Comparison of ENCODE assay signal across 8 mouse cellular contexts in the genomic region with DNA sequence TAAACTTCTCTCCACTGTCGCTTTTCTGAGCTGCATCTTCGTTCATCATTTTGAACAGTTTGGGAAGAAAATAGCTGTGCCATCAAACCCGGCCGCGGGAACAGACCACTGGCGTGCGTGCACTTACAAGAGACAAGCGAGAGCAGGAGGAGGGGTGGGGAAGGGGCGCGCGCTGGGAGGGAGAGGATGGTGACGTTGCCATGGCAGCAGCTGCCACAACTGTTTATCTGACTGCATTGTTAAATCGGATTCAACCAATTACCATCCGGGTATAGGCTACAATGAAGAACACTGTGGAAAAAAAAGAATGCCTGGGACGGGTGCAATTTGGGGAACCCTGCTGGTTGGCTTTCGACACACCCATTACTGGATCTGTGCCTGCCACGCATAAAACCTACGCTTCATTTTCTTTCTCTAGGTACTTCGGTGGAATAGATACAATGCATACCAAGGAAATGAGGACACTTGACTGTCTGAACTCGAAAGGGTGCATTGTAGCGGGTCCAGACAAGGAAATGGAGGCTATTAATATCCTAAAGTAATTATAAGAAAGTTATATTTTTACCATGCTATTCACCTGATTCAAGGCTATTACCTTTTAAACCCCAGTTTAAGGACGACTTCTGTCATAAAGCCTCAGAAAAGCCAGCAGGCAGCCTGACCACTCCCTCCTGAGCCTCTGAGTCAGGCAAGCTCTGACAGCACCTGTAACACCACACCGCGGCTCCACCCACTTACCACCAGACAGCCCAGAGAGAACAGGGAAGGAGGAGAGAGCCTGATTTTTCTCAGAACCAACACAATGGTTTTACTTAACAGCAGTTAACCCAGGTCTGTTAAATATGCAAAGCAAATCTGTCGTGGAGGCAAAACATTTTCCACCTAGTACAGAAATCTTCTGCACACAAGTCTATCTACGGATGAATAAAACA.
DNase-seq lines count a peak whose midpoint lies in the region; ATAC-seq and TF ChIP-seq lines count a peak whose summit lies in the region.

No protein-coding gene starts in this region.

- peak overlapping the region; percentile 55 for H3K4me3 ChIP-seq in heart, embryonic 10.5 days
- H3K4me3 ChIP-seq in heart, adult 2 months = no peak overlapping the region
- no peak overlapping the region for H3K4me3 ChIP-seq in liver, embryonic 16.5 days (ENCODE audit: low read depth, low read length)

- H3K9me3 ChIP-seq in heart, embryonic 10.5 days = no peaks in the 10 kb centered on the region
- no peaks in the 10 kb centered on the region for H3K9me3 ChIP-seq in liver, embryonic 16.5 days (replicated peaks; ENCODE audit: control insufficient read depth, low read length)

- peaks cover 16% of the 10 kb centered on the region; the same call in 1 of the 2 replicates for H3K4me1 ChIP-seq in heart, embryonic 10.5 days
- H3K4me1 ChIP-seq in heart, adult 2 months (ENCODE audit: control insufficient read depth, insufficient read depth, low read length) = no peaks in the 10 kb centered on the region
- H3K4me1 ChIP-seq in liver, embryonic 16.5 days (ENCODE audit: control insufficient read depth, low read depth, low read length) = no peaks in the 10 kb centered on the region

- no peaks in the 10 kb centered on the region for H3K79me2 ChIP-seq in heart, adult 2 months (replicated peaks; ENCODE audit: control insufficient read depth, insufficient read depth, low read length)

- no peak for TF ChIP-seq EP300 in heart, adult 2 months (IDR thresholded peaks at IDR 0.05; ENCODE audit: insufficient read depth, low read depth, low read length)

- no peak for DNase-seq in heart, embryonic 10.5 days (ENCODE audit: low spot score)
- DNase-seq in heart, adult 2 months = no peak
- peak; percentile 80 for DNase-seq in cerebellum, postnatal 14 days
- DNase-seq in gonadal fat pad, adult 2 months (ENCODE audit: low read depth) = peak; percentile 4
- DNase-seq in kidney, postnatal 36 days = peak; percentile 22 to 48
- peak; percentile 95 for DNase-seq in retina, postnatal 1 day

- no peak for TF ChIP-seq CTCF in heart, adult 2 months (IDR thresholded peaks at IDR 0.05)

- no peak overlapping the region for H3K27ac ChIP-seq in heart, embryonic 10.5 days
- H3K27ac ChIP-seq in heart, adult 2 months = no peak overlapping the region
- H3K27ac ChIP-seq in liver, embryonic 16.5 days (ENCODE audit: low read length) = no peak overlapping the region

- intact Hi-C loops in heart, adult 2 months (cut with DNase I) = no loop called here

- H3K27me3 ChIP-seq in heart, embryonic 10.5 days (ENCODE audit: insufficient read depth, poor library complexity, severe bottlenecking) = 0 out of 2 replicates have a peak, but pooled peaks cover 2% of the 10 kb centered on the region
- H3K27me3 ChIP-seq in heart, adult 2 months (ENCODE audit: control insufficient read depth, insufficient read depth, low read length) = no peaks in the 10 kb centered on the region
- H3K27me3 ChIP-seq in liver, embryonic 16.5 days (ENCODE audit: control insufficient read depth, insufficient read depth, low read depth, low read length) = peaks cover 2% of the 10 kb centered on the region; the same call in 1 of the 2 replicates

- no peak for ATAC-seq in liver, embryonic 16.5 days (ENCODE audit: low read depth)
- ATAC-seq in activated CD4-positive, CD25-positive, alpha-beta regulatory T cell, adult 4 months = no peak

- H3K36me3 ChIP-seq in heart, embryonic 10.5 days = no peaks in the 10 kb centered on the region
- H3K36me3 ChIP-seq in heart, adult 2 months (ENCODE audit: control insufficient read depth, insufficient read depth, low read length) = no peaks in the 10 kb centered on the region
- no peaks in the 10 kb centered on the region for H3K36me3 ChIP-seq in liver, embryonic 16.5 days (ENCODE audit: control insufficient read depth, insufficient read depth)

- WGBS in heart, embryonic 10.5 days = 8% methylated on average over 26 of the region's 26 CpGs
- WGBS in heart, adult 2 months = 13% methylated on average over 26 of the region's 26 CpGs
- 5% methylated on average over 26 of the region's 26 CpGs for WGBS in liver, embryonic 16.5 days (ENCODE audit: insufficient replicate concordance)

- no peak overlapping the region for H3K9ac ChIP-seq in heart, adult 2 months (ENCODE audit: low read depth, low read length)
- H3K9ac ChIP-seq in liver, embryonic 16.5 days (ENCODE audit: low read depth, low read length) = no peak overlapping the region

- H3K4me2 ChIP-seq in liver, embryonic 16.5 days (ENCODE audit: low read depth, low read length) = peak overlapping the region; percentile 32

- no peak for TF ChIP-seq POLR2A in heart, adult 2 months (IDR thresholded peaks at IDR 0.05; ENCODE audit: insufficient read depth, low read depth, low read length)

Comparison
In these comparisons a context has a peak if more than half of its experiments do, and no peak if none do; other contexts are left out.
1. DNase-seq: peak in cerebellum, postnatal 14 days (2 of 2), gonadal fat pad, adult 2 months (single experiment), kidney, postnatal 36 days (2 of 2) and retina, postnatal 1 day (single experiment); none in heart, embryonic 10.5 days (single experiment) and heart, adult 2 months (0 of 2).